Mouse (Mus musculus) lung, adult 2 months (tissue): ENCODE results near the gene D7Ertd443e.

Source experiments
- CTCF ChIP-seq: fragments of 200-500 bp; IDR thresholded peaks from 2 replicates; pipeline ENCODE4 v1.5.1; 2011; ENCODE audit warnings: mild to moderate bottlenecking, low read length, control low read depth; ENCODE audit not compliant: insufficient read depth
- POLR2A ChIP-seq: fragments of 200-500 bp; IDR thresholded peaks from 2 replicates; pipeline ENCODE4 v1.6.1; 2011; ENCODE audit warnings: low read depth, mild to moderate bottlenecking, control low read depth, low read length, borderline replicate concordance; ENCODE audit errors: extremely low read depth

DNA sequence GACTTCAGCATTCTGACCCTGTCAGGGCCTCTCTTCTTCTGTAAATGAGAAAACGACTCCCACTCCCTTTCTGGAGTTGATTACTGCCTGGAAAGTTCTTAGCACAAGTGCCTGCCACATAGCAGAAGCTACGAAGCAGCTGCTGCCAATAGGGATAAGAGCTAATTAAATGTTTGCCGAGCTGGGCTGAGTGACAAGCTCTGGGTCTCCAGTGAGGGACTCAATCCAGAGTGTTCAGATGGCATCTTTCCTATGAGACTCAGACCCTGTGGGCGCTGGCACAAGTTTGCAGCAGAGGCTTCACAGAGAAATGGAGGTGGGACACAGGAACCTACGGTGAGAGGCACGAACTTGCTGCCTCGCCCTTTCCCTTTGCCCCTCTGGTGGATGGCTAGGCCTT, 8.7 kb downstream of the D7Ertd443e start:
- TF ChIP-seq CTCF = no peak
- no peak for TF ChIP-seq POLR2A
